Mouse (Mus musculus) cerebellum, adult 11 months (tissue): ENCODE measurements around the gene Sema4d.
"Not testable (repeated sequence)": the region's sequence is repeated elsewhere in the genome, so short reads cannot be mapped to it uniquely, and the experiment has no call there.

Source experiments
- DNase-seq: peaks from one replicate; pipeline ENCODE4 v3.0.0; 2022

Gene Sema4d

GRCm38 (mm10) chr13:51793425-51793891 is at the start of gene Sema4d:
Sema4d (minus strand) TSS chr13:51793747.
- peak; percentile 74 for DNase-seq

GRCm38 (mm10) chr13:51843298-51843697 is 49.8 kb upstream of the Sema4d start:
- DNase-seq: no peak

DNA sequence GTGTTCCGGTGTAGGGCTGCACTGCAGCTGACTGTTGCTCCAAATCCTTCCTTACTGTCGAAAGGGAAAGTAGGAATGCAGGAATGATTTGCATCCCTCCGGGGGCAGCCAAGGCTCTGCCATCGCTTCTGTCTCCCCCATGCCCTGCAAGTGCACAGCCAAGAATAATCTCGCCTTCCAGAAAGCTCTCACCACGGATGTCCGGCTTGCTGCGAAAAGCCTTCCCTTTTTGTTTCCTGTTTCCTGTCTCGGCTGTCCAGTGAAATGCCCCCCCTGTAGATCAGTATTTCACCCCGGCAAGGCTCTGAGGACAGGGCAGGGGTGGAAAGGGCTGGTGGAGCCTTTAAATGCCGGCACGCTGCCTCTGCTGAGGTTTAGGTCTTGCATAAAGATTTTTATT is 49.2 kb upstream of the Sema4d start:
- no peak for DNase-seq

- DNase-seq: no peak
Observed at GRCm38 (mm10) chr13:51842191-51842590, 48.6 kb upstream of the Sema4d start.

GRCm38 (mm10) chr13:51841541-51842115 is 48.1 kb upstream of the Sema4d start:
- DNase-seq: no peak

DNA sequence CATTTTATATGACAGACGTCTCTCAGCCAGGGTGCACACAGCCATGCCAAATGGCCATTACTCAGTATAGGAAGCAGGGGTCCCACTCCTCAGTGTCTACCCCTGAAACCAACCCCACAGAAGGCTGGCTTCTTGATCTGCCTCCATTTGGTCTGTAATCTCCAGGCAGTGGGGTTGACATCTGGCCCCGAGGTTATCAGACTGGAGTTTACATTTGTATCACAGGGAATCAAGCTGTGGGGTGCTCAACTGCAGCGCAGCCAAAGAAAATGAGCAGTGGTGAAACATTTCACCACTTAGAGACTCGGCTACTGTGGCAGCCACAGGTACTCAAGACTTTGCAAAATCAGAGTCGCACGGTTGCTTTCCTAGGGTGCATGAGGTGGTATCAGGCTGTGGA is 47.2 kb upstream of the Sema4d start:
- DNase-seq: no peak

GRCm38 (mm10) chr13:51839250-51840026 is 45.9 kb upstream of the Sema4d start:
- no peak for DNase-seq

DNA sequence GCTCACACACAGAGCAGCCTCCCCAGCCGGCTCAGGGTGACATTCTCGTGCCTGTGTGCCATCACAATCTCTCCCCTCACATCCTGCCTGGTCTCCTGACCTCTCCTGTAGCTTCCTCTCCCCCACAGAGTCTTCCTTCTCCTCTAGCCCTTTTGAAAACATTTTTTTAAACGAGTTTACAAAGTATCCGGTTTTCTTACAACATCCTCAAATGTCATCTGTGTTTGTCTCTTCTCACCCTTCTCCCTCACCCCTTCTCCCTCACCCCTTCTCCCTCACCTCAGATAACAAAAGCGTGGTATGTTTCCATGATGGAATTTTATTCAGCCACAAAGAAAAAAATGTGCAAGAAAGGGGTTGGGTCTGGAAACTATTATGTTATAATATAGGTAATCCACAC is 43.9 kb upstream of the Sema4d start:
- DNase-seq: no peak

DNA sequence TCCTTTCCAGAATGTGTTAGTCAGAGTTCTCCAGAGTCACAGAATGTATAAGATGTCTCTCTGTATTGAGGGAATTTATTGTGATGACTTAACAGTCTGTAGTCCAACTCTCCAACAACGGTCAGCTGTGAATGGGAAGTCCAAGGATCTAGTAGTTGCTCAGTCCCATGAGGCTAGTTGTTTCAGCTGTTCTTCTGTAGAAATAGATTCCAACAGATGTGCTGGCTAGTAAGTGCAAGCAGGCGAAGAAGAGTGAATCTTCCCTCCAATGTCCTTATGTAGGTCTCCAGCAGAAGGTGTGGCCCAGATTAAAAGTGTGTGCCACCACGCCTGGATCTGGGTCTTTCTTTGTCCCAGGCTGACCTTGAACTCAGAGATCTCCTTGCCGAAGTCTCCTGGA is 41.7 kb upstream of the Sema4d start:
- DNase-seq: not testable (repeated sequence)

DNA sequence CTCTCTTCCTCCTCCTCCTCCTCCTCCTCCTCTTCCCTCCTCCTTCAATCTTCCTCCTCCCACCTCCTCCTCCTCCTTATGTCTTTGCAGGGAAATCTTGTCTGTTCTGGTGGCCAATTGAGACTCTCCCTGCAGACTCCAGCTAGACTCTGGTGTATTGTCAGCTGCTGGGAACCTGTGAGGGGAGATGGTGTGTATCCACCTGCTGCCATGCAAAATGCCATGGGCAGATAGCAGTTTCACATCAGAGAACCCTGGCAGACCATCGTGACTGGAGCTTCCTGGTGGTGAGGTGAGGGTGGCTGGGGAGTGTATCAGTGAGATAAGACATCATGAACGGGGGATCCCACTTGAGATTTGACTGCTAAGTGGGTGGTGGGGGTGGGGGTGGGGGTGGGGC is 41.0 kb upstream of the Sema4d start:
- DNase-seq: no peak

DNA sequence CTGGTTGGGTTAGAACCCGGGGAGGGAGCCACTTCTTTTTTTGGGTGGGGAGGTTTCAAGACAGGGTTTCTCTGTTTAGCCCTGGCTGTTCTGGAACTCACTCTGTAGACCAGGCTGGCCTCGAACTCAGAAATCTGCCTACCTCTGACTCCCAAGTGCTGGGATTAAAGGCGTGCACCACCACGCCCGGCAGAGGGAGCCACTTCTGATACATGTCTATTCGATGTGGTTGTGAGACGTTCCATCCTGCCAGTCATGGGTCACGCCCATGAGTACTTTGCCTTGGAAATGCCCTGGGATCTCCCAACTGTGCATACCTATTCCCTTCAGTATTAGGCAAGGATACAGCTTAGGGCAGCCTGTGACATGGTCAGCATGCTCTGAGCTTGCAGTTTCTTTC is 40.5 kb upstream of the Sema4d start:
- DNase-seq: peak; percentile 48

DNA sequence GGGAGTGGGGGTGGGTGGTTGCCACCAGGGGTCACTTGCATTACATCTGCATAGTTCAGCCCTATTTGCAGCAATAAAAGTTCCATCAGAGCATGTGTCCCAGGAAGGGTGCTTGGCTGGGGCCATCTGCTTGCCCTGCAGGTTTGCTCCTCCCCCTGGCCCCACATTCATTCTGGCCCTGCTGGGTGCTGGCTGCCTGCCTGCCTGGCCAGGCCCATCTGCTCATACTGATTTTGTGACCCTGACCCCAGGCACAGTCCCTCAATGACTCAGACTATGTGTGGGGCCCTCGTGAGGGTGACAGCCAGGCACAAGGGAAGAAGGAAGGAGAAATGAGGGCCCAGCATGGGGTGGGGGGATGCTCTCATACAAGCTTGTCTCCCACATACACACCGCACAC is 40.1 kb upstream of the Sema4d start:
- peak; percentile 89 for DNase-seq

DNA sequence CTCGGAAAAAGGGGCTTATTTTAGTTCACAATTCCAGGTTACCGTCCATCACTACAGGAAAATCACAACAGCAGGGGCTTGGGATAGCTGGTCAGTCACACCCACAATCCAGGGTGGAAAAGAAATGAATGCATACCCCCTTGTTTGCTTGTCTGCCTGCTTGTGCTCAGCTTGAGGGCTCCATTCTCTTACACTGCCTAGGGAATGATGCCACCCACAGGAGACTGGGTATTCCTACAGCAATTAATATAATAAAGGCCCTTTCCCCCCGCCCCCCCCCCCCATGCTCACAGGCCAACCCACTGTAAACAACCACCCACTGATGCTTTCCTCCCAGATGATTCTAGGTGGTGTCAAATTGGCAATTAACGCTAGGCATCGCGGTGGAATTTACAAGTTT is 38.9 kb upstream of the Sema4d start:
- DNase-seq: no peak

DNA sequence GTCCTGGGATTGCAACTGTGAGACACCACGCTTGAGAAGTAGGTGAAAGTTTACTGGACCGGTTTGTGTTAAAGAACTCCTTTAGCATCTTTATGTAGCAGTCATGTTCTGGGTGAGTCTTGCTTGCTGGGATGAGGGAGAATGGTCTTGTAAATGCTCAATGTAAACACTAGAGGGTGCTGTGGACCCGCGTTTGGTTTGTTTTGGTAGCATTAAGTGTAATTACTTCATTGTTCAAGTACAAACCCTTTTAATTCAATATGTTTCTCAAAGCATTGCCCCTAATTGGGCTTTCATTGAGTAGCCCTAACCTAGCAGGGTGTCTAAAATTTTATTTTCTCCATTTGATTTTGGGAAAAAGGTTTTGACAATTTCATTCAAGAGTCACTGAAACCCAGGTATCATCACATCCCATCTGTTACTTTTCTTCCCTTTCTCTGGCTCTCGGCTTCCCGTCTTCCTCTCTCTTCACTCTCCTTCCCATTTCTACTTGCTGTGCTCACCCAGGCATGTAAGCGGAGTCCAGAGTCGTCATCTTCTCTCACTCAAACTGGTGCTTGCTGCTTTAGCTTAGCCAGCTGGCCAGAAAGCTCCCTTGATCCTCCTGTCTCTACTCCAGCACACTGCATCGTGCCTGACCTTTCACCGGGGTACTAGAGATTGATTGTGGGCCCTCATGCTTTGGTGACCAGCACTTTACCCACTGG is 37.4 kb upstream of the Sema4d start:
- peak; percentile 57 for DNase-seq

DNA sequence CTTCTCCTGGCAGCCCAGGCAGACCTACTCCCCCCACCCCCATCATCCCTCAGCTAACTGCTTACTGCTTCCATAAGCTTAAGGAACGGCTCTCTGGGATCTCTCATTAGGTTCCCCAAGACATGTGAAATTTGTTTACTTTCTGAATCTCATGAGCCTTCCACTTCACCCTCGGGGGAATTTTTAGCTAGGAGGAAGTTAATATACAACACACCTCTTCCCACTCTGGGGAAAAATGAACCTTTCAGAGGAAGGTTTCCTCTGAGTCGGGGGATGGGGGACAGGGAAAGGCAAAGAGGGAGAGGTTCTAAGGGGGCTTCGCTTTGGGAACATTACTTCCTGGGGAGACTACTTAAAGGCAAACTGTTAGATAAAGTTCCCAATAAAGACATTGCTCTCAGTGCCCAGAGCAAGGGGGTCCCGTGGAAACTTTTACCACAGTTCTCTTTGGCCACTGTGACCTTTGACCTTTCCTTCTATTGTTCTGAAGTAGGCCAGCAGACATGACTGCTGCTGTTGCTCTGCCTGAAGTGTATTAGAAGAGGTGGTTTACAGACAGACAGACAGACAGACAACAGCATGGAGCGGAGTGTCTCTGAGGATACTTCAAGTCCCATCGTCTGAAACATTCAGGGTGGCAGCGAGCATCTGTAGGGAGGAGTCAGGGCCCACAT is 30.4 kb upstream of the Sema4d start:
- no peak for DNase-seq

- no peak for DNase-seq
Observed at GRCm38 (mm10) chr13:51821988-51822387, 28.4 kb upstream of the Sema4d start.

DNA sequence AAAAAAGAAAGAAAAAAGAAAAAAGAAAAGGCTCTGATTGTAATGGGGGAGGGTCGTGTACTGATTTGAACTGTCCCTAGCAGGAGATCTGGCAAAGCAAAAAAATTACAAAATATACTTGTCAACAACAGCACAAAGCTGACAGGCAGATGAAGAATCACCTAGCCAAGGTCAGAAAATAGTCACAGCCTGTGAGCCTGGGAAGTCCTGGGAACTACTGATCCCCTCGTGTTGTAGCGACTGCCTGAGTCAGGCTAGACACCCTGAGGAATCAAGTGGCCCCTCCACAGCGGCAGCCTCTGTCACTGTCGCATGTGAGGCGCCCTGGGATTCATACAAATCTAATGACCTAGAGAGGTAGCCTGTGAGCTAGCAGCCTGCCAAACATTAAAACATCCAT is 25.8 kb upstream of the Sema4d start:
- no peak for DNase-seq

DNA sequence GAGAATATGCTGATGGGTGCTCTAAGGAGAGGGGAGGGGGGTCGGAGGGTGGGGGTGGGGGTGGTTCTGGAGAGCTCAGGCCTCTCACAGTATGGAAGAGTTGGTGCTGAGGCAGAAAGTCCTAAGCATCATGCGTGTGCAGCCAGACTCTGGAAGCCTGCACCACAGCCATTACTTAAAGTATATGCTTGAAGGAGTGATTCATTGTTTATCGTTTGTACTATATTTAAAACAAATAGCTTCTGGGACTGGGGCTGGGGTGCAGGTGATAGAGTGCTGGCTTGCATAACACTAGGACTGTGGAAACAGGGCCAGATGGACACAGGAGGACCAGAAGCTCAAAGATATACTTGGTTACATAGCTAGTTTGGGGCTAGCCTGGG is 25.4 kb upstream of the Sema4d start:
- no peak for DNase-seq

DNA sequence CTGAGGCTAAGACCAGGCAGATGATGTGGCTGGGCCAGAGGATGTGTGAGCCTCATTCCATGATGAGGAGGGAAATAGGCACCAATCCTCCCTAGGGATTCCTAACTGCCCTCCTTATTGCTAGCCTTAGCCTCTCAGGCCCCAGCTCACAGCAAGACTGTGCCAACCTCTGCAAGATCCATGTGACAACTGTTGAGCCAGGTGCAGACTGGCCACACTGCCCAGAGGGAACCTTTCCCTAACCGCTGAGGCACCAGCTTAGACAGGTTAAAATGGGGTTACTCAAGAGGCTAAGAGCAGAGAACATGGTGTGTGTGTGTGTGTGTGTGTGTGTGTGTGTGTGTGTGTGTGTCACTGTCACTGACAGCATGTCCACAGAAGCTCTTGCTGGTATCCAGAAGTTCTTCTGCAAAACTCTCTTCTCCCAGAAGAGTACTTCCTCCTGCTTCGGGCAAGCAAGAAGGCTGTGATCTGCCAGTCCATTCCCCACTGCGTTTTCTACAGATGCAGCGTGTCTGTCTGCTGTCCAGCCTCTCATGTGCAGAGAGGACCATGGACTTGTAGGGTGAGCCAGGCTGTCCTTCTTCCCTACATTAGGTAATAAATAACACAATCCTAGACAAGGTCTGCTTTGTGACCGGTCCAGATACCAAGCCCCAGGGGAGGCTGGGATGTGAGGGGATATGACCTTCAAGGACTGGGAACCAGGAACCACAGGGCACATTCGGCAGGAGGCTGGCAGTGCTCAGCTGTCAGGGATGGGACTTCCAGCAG is 24.8 kb upstream of the Sema4d start:
- DNase-seq: no peak

GRCm38 (mm10) chr13:51816559-51817041 is 23.1 kb upstream of the Sema4d start:
- peak; percentile 69 for DNase-seq

- no peak for DNase-seq
Observed at GRCm38 (mm10) chr13:51815865-51816504, 22.4 kb upstream of the Sema4d start.

DNA sequence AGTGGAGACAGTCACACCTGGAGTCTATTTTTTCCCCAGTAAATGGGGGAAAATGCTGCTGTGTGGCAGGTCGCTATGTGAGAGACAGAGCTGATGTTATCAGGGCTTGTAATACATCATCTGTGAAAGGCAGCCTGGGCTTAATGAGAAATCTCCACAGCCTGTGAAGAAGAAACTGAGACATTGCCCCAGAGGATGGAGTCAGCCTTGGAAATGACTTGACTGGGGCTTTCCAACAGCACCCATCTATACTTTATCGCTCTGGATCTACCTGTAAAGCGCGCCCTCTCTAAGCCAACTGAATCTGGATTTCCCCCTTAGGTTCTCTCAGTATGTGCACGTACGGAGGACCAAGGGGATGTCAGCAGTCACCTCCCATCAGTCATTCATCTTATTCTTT is 21.1 kb upstream of the Sema4d start:
- no peak for DNase-seq
